Mouse (Mus musculus) embryonic fibroblast, embryonic 13.5 days (primary cell): ENCODE data around the gene Lamtor2.
"Not testable (repeated sequence)": the region's sequence is repeated elsewhere in the genome, so short reads cannot be mapped to it uniquely, and the experiment has no call there.

ENCODE experiments used
- CTCF ChIP-seq: IDR thresholded peaks from 2 replicates; pipeline ENCODE4 v1.5.1; 2011; ENCODE audit warnings: mild to moderate bottlenecking, control low read depth, low read length, moderate library complexity, borderline replicate concordance; ENCODE audit not compliant: insufficient read depth
- POLR2A ChIP-seq: IDR thresholded peaks from 2 replicates; pipeline ENCODE4 v1.6.1; 2011; ENCODE audit warnings: low read depth, mild to moderate bottlenecking, control low read depth, low read length, moderate library complexity

DNA sequence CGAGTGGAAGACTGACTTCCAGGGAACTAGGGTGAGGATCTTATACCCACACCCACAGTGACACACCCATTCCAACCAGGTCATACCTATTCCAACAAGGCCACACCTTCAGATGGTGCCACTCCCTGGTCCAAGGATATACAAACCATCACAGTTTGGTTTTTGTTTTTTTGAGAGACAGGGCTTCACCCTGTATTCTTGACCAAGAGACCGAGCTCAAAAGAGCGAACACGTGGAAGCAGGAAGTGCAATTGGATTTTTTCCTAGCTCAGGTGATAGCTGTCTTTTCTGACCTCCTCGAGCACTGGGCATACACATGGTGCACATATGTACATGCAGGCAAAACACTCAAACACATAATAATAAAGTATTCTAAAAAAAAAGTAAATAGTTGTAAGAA, 25.0 kb upstream of the Lamtor2 start:
- not testable (repeated sequence) for TF ChIP-seq CTCF, POLR2A
